Mouse (Mus musculus): ENCODE measurements around the gene Zfp811. TPM values are rescaled to one million over a fixed set of nuclear protein-coding genes. Genes with fewer than 3 reads are reported as not detected.
"Not testable (repeated sequence)": the region's sequence is repeated elsewhere in the genome, so short reads cannot be mapped to it uniquely, and the experiment has no call there.

The Zfp811 gene
- polyA plus RNA-seq (2016; fragmentation: Nextera tagmentation; extraction: Ambion mirVana), result 0.96 and 1.7 TPM in 2 replicates

GRCm38 (mm10) chr17:32809544-32810374 lies at the start of gene Zfp811:
TSS of gene Zfp811 (minus strand) at chr17:32809931.
- no peak within 1 kb of the TSS for H3K27ac ChIP-seq (ENCODE audit: poor library complexity, severe bottlenecking)
- ATAC-seq (ENCODE audit: insufficient number of reproducible peaks, low FRiP score), result peak; percentile 57; the same call in 1 of the 2 replicates
- H3K4me1 ChIP-seq (replicated peaks), result peaks cover 5% of the 10 kb centered on the region; the same call in 1 of the 2 replicates
- peaks cover under 1% of the 10 kb centered on the region; the same call in 1 of the 2 replicates for H3K36me3 ChIP-seq
- H3K27me3 ChIP-seq (replicated peaks), result no peaks in the 10 kb centered on the region
- peak within 1 kb of the TSS; percentile 81 for H3K4me2 ChIP-seq
- H3K9me3 ChIP-seq (replicated peaks), result no peaks in the 10 kb centered on the region
- peak within 1 kb of the TSS; percentile 74 for H3K9ac ChIP-seq
- H3K4me3 ChIP-seq, result peak within 1 kb of the TSS; percentile 58
- WGBS, result under 1% methylated on average over 17 of the region's 17 CpGs

GRCm38 (mm10) chr17:32856713-32857112 lies 47.0 kb upstream of the Zfp811 start:
- H3K4me1 ChIP-seq (replicated peaks); ATAC-seq (ENCODE audit: insufficient number of reproducible peaks, low FRiP score); H3K9ac ChIP-seq; H3K36me3 ChIP-seq; H3K27me3 ChIP-seq (replicated peaks); H3K9me3 ChIP-seq (replicated peaks); H3K27ac ChIP-seq (ENCODE audit: poor library complexity, severe bottlenecking); H3K4me2 ChIP-seq; H3K4me3 ChIP-seq: not testable (repeated sequence)
- WGBS, result 61% methylated on average over 4 of the region's 6 CpGs

GRCm38 (mm10) chr17:32851581-32851980 lies 41.9 kb upstream of the Zfp811 start:
- Histone ChIP-seq H3K4me1 (replicated peaks) (no peaks in the 10 kb centered on the region), H3K36me3 (no peaks in the 10 kb centered on the region), H3K9ac (no peak overlapping the region), H3K27me3 (replicated peaks) (no peaks in the 10 kb centered on the region), H3K4me2 (no peak overlapping the region), H3K9me3 (replicated peaks) (0 out of 2 replicates have a peak, but pooled peaks cover 10% of the 10 kb centered on the region), H3K4me3 (no peak overlapping the region), H3K27ac (ENCODE audit: poor library complexity, severe bottlenecking) (no peak overlapping the region)
- no peak for ATAC-seq (ENCODE audit: insufficient number of reproducible peaks, low FRiP score)
- 63% methylated on average over 7 of the region's 7 CpGs for WGBS

- Histone ChIP-seq H3K9me3 (replicated peaks) (peaks cover 4% of the 10 kb centered on the region; the same call in 1 of the 2 replicates), H3K4me2 (no peak overlapping the region), H3K4me3 (no peak overlapping the region), H3K27me3 (replicated peaks) (no peaks in the 10 kb centered on the region), H3K4me1 (replicated peaks) (peaks cover 5% of the 10 kb centered on the region; the same call in 1 of the 2 replicates), H3K36me3 (no peaks in the 10 kb centered on the region), H3K27ac (ENCODE audit: poor library complexity, severe bottlenecking) (no peak overlapping the region), H3K9ac (no peak overlapping the region)
- 69% methylated on average over 2 of the region's 2 CpGs for WGBS
- no peak for ATAC-seq (ENCODE audit: insufficient number of reproducible peaks, low FRiP score)
These were observed 31.7 kb upstream of the Zfp811 start for GRCm38 (mm10) chr17:32841388-32841787.

GRCm38 (mm10) chr17:32839083-32839802 lies 29.5 kb upstream of the Zfp811 start:
- no peaks in the 10 kb centered on the region for H3K36me3 ChIP-seq
- 38% methylated on average over 15 of the region's 15 CpGs for WGBS
- peaks cover 4% of the 10 kb centered on the region; the same call in 1 of the 2 replicates for H3K9me3 ChIP-seq (replicated peaks)
- ATAC-seq (ENCODE audit: insufficient number of reproducible peaks, low FRiP score), result peak; percentile 55; the same call in 1 of the 2 replicates
- 0 out of 2 replicates have a peak overlapping the region, but pooled peaks have one; percentile 26 for H3K4me2 ChIP-seq
- H3K27ac ChIP-seq (ENCODE audit: poor library complexity, severe bottlenecking), result no peak overlapping the region
- peaks cover 5% of the 10 kb centered on the region; the same call in 1 of the 2 replicates for H3K4me1 ChIP-seq (replicated peaks)
- no peaks in the 10 kb centered on the region for H3K27me3 ChIP-seq (replicated peaks)
- H3K4me3 ChIP-seq, result no peak overlapping the region
- no peak overlapping the region for H3K9ac ChIP-seq

GRCm38 (mm10) chr17:32830418-32830782 lies 20.7 kb upstream of the Zfp811 start:
- Histone ChIP-seq H3K27me3 (replicated peaks) (no peaks in the 10 kb centered on the region), H3K4me3 (peak overlapping the region; percentile 94), H3K36me3 (peaks cover 14% of the 10 kb centered on the region), H3K9me3 (replicated peaks) (no peaks in the 10 kb centered on the region), H3K4me2 (peak overlapping the region; percentile 78), H3K9ac (no peak overlapping the region), H3K27ac (ENCODE audit: poor library complexity, severe bottlenecking) (no peak overlapping the region), H3K4me1 (replicated peaks) (peaks cover 8% of the 10 kb centered on the region)
- 44% methylated on average over 3 of the region's 3 CpGs for WGBS
- ATAC-seq (ENCODE audit: insufficient number of reproducible peaks, low FRiP score), result no peak

GRCm38 (mm10) chr17:32829540-32830417 lies 20.0 kb upstream of the Zfp811 start, which contains the start of gene Zfp799:
TSS of gene Zfp799 (minus strand) at chr17:32830261.
- Histone ChIP-seq H3K4me2 (peak within 1 kb of the TSS; percentile 78), H3K4me1 (replicated peaks) (peaks cover 8% of the 10 kb centered on the region), H3K9me3 (replicated peaks) (no peaks in the 10 kb centered on the region), H3K9ac (peak within 1 kb of the TSS; percentile 97), H3K36me3 (peaks cover 19% of the 10 kb centered on the region), H3K27me3 (replicated peaks) (no peaks in the 10 kb centered on the region), H3K4me3 (peak within 1 kb of the TSS; percentile 94), H3K27ac (ENCODE audit: poor library complexity, severe bottlenecking) (peak within 1 kb of the TSS; percentile 50)
- ATAC-seq (ENCODE audit: insufficient number of reproducible peaks, low FRiP score), result peak; percentile 92
- WGBS, result 1% methylated on average over 35 of the region's 35 CpGs

GRCm38 (mm10) chr17:32816074-32816784 lies 6.5 kb upstream of the Zfp811 start:
- ATAC-seq (ENCODE audit: insufficient number of reproducible peaks, low FRiP score), result no peak
- H3K4me1 ChIP-seq (replicated peaks), result no peaks in the 10 kb centered on the region
- no peak overlapping the region for H3K4me3 ChIP-seq
- H3K27ac ChIP-seq (ENCODE audit: poor library complexity, severe bottlenecking), result no peak overlapping the region
- peaks cover 45% of the 10 kb centered on the region for H3K36me3 ChIP-seq
- H3K9me3 ChIP-seq (replicated peaks), result no peaks in the 10 kb centered on the region
- 92% methylated on average over 1 of the region's 1 CpGs for WGBS
- H3K4me2 ChIP-seq, result no peak overlapping the region
- no peak overlapping the region for H3K9ac ChIP-seq
- no peaks in the 10 kb centered on the region for H3K27me3 ChIP-seq (replicated peaks)

- peaks cover 27% of the 10 kb centered on the region for H3K36me3 ChIP-seq
These were observed 4.4 kb upstream of the Zfp811 start for GRCm38 (mm10) chr17:32814136-32814535.

GRCm38 (mm10) chr17:32810648-32811047 lies 917 bp upstream of the Zfp811 start:
- H3K27ac ChIP-seq (ENCODE audit: poor library complexity, severe bottlenecking), result no peak overlapping the region
- peaks cover 5% of the 10 kb centered on the region; the same call in 1 of the 2 replicates for H3K36me3 ChIP-seq
- H3K4me3 ChIP-seq, result no peak overlapping the region
- WGBS, result 57% methylated on average over 1 of the region's 1 CpGs
- H3K9ac ChIP-seq, result no peak overlapping the region
- no peak for ATAC-seq (ENCODE audit: insufficient number of reproducible peaks, low FRiP score)
- no peaks in the 10 kb centered on the region for H3K9me3 ChIP-seq (replicated peaks)
- no peaks in the 10 kb centered on the region for H3K27me3 ChIP-seq (replicated peaks)
- H3K4me2 ChIP-seq, result no peak overlapping the region
- peaks cover 5% of the 10 kb centered on the region; the same call in 1 of the 2 replicates for H3K4me1 ChIP-seq (replicated peaks)

More at GRCm38 (mm10) chr17:32814136-32814535, 4.4 kb upstream of the Zfp811 start:
- Histone ChIP-seq H3K4me3 (no peak overlapping the region), H3K4me1 (replicated peaks) (peaks cover 1% of the 10 kb centered on the region; the same call in 1 of the 2 replicates), H3K9me3 (replicated peaks) (no peaks in the 10 kb centered on the region), H3K27ac (ENCODE audit: poor library complexity, severe bottlenecking) (no peak overlapping the region), H3K4me2 (no peak overlapping the region), H3K9ac (no peak overlapping the region), H3K27me3 (replicated peaks) (no peaks in the 10 kb centered on the region)
- no peak for ATAC-seq (ENCODE audit: insufficient number of reproducible peaks, low FRiP score)
- 69% methylated on average over 7 of the region's 7 CpGs for WGBS
